ENCODE assay signal across 19 mouse cellular contexts in genomic region chr9:111223406-111223805, GRCm38 (mm10). TPM values are rescaled to one million over a fixed set of nuclear protein-coding genes. Genes with fewer than 3 reads are reported as not detected.
DNase-seq lines count a peak whose midpoint lies in the region; ATAC-seq lines count a peak whose summit lies in the region.
"Had no signal": no experiment of that assay in that cellular context is flagged by ENCODE, and none has a peak within 500 bp of the region (broad histone marks: within the 10 kb centered on the region; RNA-seq: fewer than 3 reads in every experiment).

No protein-coding gene starts in this region.

- peaks cover 4% of the 10 kb centered on the region; the same call in 1 of the 2 replicates for H3K4me1 ChIP-seq in limb, embryonic 12.5 days (replicated peaks)
- H3K4me1 ChIP-seq in limb, embryonic 10.5 days = no peaks in the 10 kb centered on the region
- H3K4me1 ChIP-seq in embryonic facial prominence, embryonic 11.5 days (ENCODE audit: control insufficient read depth, insufficient read depth, low read length) = no peaks in the 10 kb centered on the region
- peaks cover 10% of the 10 kb centered on the region for H3K4me1 ChIP-seq in embryonic facial prominence, embryonic 13.5 days
- no peaks in the 10 kb centered on the region for H3K4me1 ChIP-seq in limb, embryonic 15.5 days
- H3K4me1 ChIP-seq in forebrain, embryonic 13.5 days = no peaks in the 10 kb centered on the region

- no peaks in the 10 kb centered on the region for H3K27me3 ChIP-seq in limb, embryonic 12.5 days
- no peaks in the 10 kb centered on the region for H3K27me3 ChIP-seq in limb, embryonic 10.5 days (ENCODE audit: low read depth, poor library complexity, severe bottlenecking)
- no peaks in the 10 kb centered on the region for H3K27me3 ChIP-seq in embryonic facial prominence, embryonic 11.5 days (ENCODE audit: control insufficient read depth, insufficient read depth, low read length)
- no peaks in the 10 kb centered on the region for H3K27me3 ChIP-seq in embryonic facial prominence, embryonic 13.5 days
- H3K27me3 ChIP-seq in limb, embryonic 15.5 days = no peaks in the 10 kb centered on the region
- H3K27me3 ChIP-seq in forebrain, embryonic 13.5 days = no peaks in the 10 kb centered on the region

- peak overlapping the region; percentile 73 for H3K27ac ChIP-seq in limb, embryonic 12.5 days
- no peak overlapping the region for H3K27ac ChIP-seq in limb, embryonic 10.5 days
- H3K27ac ChIP-seq in embryonic facial prominence, embryonic 11.5 days (replicated peaks; ENCODE audit: low read depth, low read length) = no peak overlapping the region
- H3K27ac ChIP-seq in embryonic facial prominence, embryonic 13.5 days = peak overlapping the region; percentile 39
- H3K27ac ChIP-seq in limb, embryonic 15.5 days = 0 out of 2 replicates have a peak overlapping the region, but pooled peaks have one; percentile 17
- H3K27ac ChIP-seq in forebrain, embryonic 13.5 days = no peak overlapping the region

- H3K4me3 ChIP-seq in limb, embryonic 12.5 days (replicated peaks) = no peak overlapping the region
- no peak overlapping the region for H3K4me3 ChIP-seq in limb, embryonic 10.5 days
- no peak overlapping the region for H3K4me3 ChIP-seq in embryonic facial prominence, embryonic 11.5 days (ENCODE audit: low read depth, low read length)
- no peak overlapping the region for H3K4me3 ChIP-seq in embryonic facial prominence, embryonic 13.5 days
- H3K4me3 ChIP-seq in limb, embryonic 15.5 days = no peak overlapping the region
- H3K4me3 ChIP-seq in forebrain, embryonic 13.5 days = no peak overlapping the region

- no peak overlapping the region for H3K9ac ChIP-seq in limb, embryonic 12.5 days (replicated peaks)
- no peak overlapping the region for H3K9ac ChIP-seq in embryonic facial prominence, embryonic 11.5 days (replicated peaks; ENCODE audit: low read length)
- H3K9ac ChIP-seq in embryonic facial prominence, embryonic 13.5 days = no peak overlapping the region
- no peak overlapping the region for H3K9ac ChIP-seq in limb, embryonic 15.5 days
- H3K9ac ChIP-seq in forebrain, embryonic 13.5 days = no peak overlapping the region

- WGBS in limb, embryonic 12.5 days = 74% methylated on average over 5 of the region's 5 CpGs
- whole genome bisulfite sequencing in limb, embryonic 10.5 days = 92% methylated on average over 5 of the region's 5 CpGs
- 47% methylated on average over 5 of the region's 5 CpGs for WGBS in embryonic facial prominence, embryonic 11.5 days
- 27% methylated on average over 5 of the region's 5 CpGs for WGBS in embryonic facial prominence, embryonic 13.5 days
- 54% methylated on average over 5 of the region's 5 CpGs for WGBS in limb, embryonic 15.5 days
- 97% methylated on average over 5 of the region's 5 CpGs for WGBS in forebrain, embryonic 13.5 days

- H3K9me3 ChIP-seq in limb, embryonic 12.5 days = no peaks in the 10 kb centered on the region
- no peaks in the 10 kb centered on the region for H3K9me3 ChIP-seq in limb, embryonic 10.5 days (replicated peaks)
- H3K9me3 ChIP-seq in embryonic facial prominence, embryonic 11.5 days (replicated peaks; ENCODE audit: control insufficient read depth, low read length) = no peaks in the 10 kb centered on the region
- H3K9me3 ChIP-seq in embryonic facial prominence, embryonic 13.5 days = no peaks in the 10 kb centered on the region
- no peaks in the 10 kb centered on the region for H3K9me3 ChIP-seq in limb, embryonic 15.5 days
- H3K9me3 ChIP-seq in forebrain, embryonic 13.5 days (replicated peaks) = no peaks in the 10 kb centered on the region

- no peak for DNase-seq in limb, embryonic 10.5 days (ENCODE audit: low spot score)
- DNase-seq in embryonic facial prominence, embryonic 11.5 days (ENCODE audit: low spot score) = peak; percentile 69
- DNase-seq: adrenal gland, adult 2 months; adrenal gland, postnatal 10 days; adrenal gland, postnatal 25 days; cerebellum, adult 11 months; cerebellum, adult 18-20 months; cerebellum, adult 8-10 months; cerebellum, adult 9-11 months; cerebellum, postnatal 14 days; cerebellum, postnatal 36 days had no signal

- no peak for ATAC-seq in limb, embryonic 12.5 days (ENCODE audit: insufficient number of reproducible peaks, insufficient read depth, low FRiP score, low TSS enrichment, low read depth)
- no peak; the same call in 1 of the 2 replicates for ATAC-seq in embryonic facial prominence, embryonic 11.5 days (replicated peaks; ENCODE audit: insufficient number of reproducible peaks, low FRiP score, low TSS enrichment, low read depth)
- no peak for ATAC-seq in embryonic facial prominence, embryonic 13.5 days (ENCODE audit: insufficient number of reproducible peaks, insufficient read depth, low FRiP score, low TSS enrichment, low read depth)
- ATAC-seq in limb, embryonic 15.5 days (ENCODE audit: insufficient number of reproducible peaks, low FRiP score, low TSS enrichment, low read depth) = no peak
- ATAC-seq in forebrain, embryonic 13.5 days = no peak
- no peak for ATAC-seq in granulocyte monocyte progenitor cell, adult 5-6 weeks (replicated peaks; ENCODE audit: poor library complexity, severe bottlenecking)
- no peak for ATAC-seq in megakaryocyte-erythroid progenitor cell, adult 5-6 weeks (replicated peaks; ENCODE audit: low FRiP score, low TSS enrichment, poor library complexity, severe bottlenecking)
- ATAC-seq: forebrain, embryonic 14.5 days; forebrain, embryonic 16.5 days had no signal

- no peak overlapping the region for H3K4me2 ChIP-seq in limb, embryonic 12.5 days
- no peak overlapping the region for H3K4me2 ChIP-seq in embryonic facial prominence, embryonic 11.5 days (ENCODE audit: low read depth, low read length)
- no peak overlapping the region for H3K4me2 ChIP-seq in embryonic facial prominence, embryonic 13.5 days
- H3K4me2 ChIP-seq in limb, embryonic 15.5 days = no peak overlapping the region
- no peak overlapping the region for H3K4me2 ChIP-seq in forebrain, embryonic 13.5 days

- H3K36me3 ChIP-seq in limb, embryonic 12.5 days = peaks cover 84% of the 10 kb centered on the region
- H3K36me3 ChIP-seq in limb, embryonic 10.5 days = peaks cover 85% of the 10 kb centered on the region
- no peaks in the 10 kb centered on the region; the same call in 1 of the 2 replicates for H3K36me3 ChIP-seq in embryonic facial prominence, embryonic 11.5 days (replicated peaks; ENCODE audit: control insufficient read depth, insufficient read depth, low read depth, low read length)
- H3K36me3 ChIP-seq in embryonic facial prominence, embryonic 13.5 days = peaks cover 69% of the 10 kb centered on the region
- H3K36me3 ChIP-seq in limb, embryonic 15.5 days = peaks cover 61% of the 10 kb centered on the region
- H3K36me3 ChIP-seq in forebrain, embryonic 13.5 days (ENCODE audit: poor library complexity, severe bottlenecking) = peaks cover 82% of the 10 kb centered on the region

RNA-seq across cellular contexts. Expression of gene Mlh1, which starts 48.2 kb away (rescaled TPM):
- polyA plus RNA-seq in limb, embryonic 12.5 days (2016; fragmentation: Nextera tagmentation; extraction: Ambion mirVana) = 45.1 and 45.2 TPM in 2 replicates
- 49.8 and 50.7 TPM in 2 replicates for polyA plus RNA-seq in limb, embryonic 10.5 days (2016; fragmentation: Nextera tagmentation; extraction: Ambion mirVana)
- 50.6 and 56.4 TPM in 2 replicates for polyA plus RNA-seq in embryonic facial prominence, embryonic 11.5 days (2014; fragmentation: Nextera tagmentation; extraction: Ambion mirVana)
- polyA plus RNA-seq in embryonic facial prominence, embryonic 13.5 days (2015; fragmentation: Nextera tagmentation; extraction: Ambion mirVana) = 35.3 and 39.1 TPM in 2 replicates
- polyA plus RNA-seq in limb, embryonic 15.5 days (2015; fragmentation: Nextera tagmentation; extraction: Ambion mirVana) = 32.2 and 35.7 TPM in 2 replicates
- 35.1 and 41.0 TPM in 2 replicates for polyA plus RNA-seq in forebrain, embryonic 13.5 days (2015; fragmentation: Nextera tagmentation; extraction: Ambion mirVana)
- total RNA-seq in granulocyte monocyte progenitor cell, adult 5-6 weeks (2014; fragmentation: Nextera tagmentation) = 46.0 and 47.0 TPM in 2 replicates
- total RNA-seq in granulocyte monocyte progenitor cell, adult 5-6 weeks (2017) = 46.9 and 61.6 TPM in 2 replicates
- total RNA-seq in megakaryocyte-erythroid progenitor cell, adult 5-6 weeks (2014; fragmentation: Nextera tagmentation) = 47.2 and 69.4 TPM in 2 replicates
- 41.0 and 68.5 TPM in 2 replicates for total RNA-seq in megakaryocyte-erythroid progenitor cell, adult 5-6 weeks (2017)

RNA-seq across cellular contexts. Expression of gene Epm2aip1, which starts 48.3 kb away (rescaled TPM):
- 41.2 and 46.4 TPM in 2 replicates for polyA plus RNA-seq in limb, embryonic 12.5 days (2016; fragmentation: Nextera tagmentation; extraction: Ambion mirVana)
- polyA plus RNA-seq in limb, embryonic 10.5 days (2016; fragmentation: Nextera tagmentation; extraction: Ambion mirVana) = 26.1 and 35.8 TPM in 2 replicates
- polyA plus RNA-seq in embryonic facial prominence, embryonic 11.5 days (2014; fragmentation: Nextera tagmentation; extraction: Ambion mirVana) = 42.2 and 46.5 TPM in 2 replicates
- polyA plus RNA-seq in embryonic facial prominence, embryonic 13.5 days (2015; fragmentation: Nextera tagmentation; extraction: Ambion mirVana) = 32.0 and 37.2 TPM in 2 replicates
- 27.9 and 30.0 TPM in 2 replicates for polyA plus RNA-seq in limb, embryonic 15.5 days (2015; fragmentation: Nextera tagmentation; extraction: Ambion mirVana)
- 34.0 and 40.4 TPM in 2 replicates for polyA plus RNA-seq in forebrain, embryonic 13.5 days (2015; fragmentation: Nextera tagmentation; extraction: Ambion mirVana)
- total RNA-seq in granulocyte monocyte progenitor cell, adult 5-6 weeks (2014; fragmentation: Nextera tagmentation) = 21.9 and 25.8 TPM in 2 replicates
- 15.9 and 18.7 TPM in 2 replicates for total RNA-seq in granulocyte monocyte progenitor cell, adult 5-6 weeks (2017)
- 15.9 and 16.7 TPM in 2 replicates for total RNA-seq in megakaryocyte-erythroid progenitor cell, adult 5-6 weeks (2014; fragmentation: Nextera tagmentation)
- 11.2 and 18.6 TPM in 2 replicates for total RNA-seq in megakaryocyte-erythroid progenitor cell, adult 5-6 weeks (2017)

Comparison
In these comparisons a context has a peak if more than half of its experiments do, and no peak if none do; other contexts are left out.
1. H3K27ac ChIP-seq: peak in limb, embryonic 12.5 days (single experiment), embryonic facial prominence, embryonic 13.5 days (single experiment) and limb, embryonic 15.5 days (single experiment); none in limb, embryonic 10.5 days (single experiment), embryonic facial prominence, embryonic 11.5 days (single experiment) and forebrain, embryonic 13.5 days (single experiment).